Mouse (Mus musculus): ENCODE measurements at regions not wholly inside any gene's neighbourhood (a gene's known extent, or its start where the extent isn't known, plus 50 kb on each side); places are given as distances from the start of the nearest gene placed in this dataset.

GRCm38 (mm10) chr11:31574941-31575340 is 96.7 kb downstream of the Bod1 start:
- TF ChIP-seq CTCF (IDR thresholded peaks at IDR 0.05; ENCODE audit: low read depth, low read length), result no peak
- TF ChIP-seq GATA1 (IDR thresholded peaks at IDR 0.05; ENCODE audit: borderline replicate concordance, low read length), result no peak
- no peak for TF ChIP-seq TAL1 (conservative IDR thresholded peaks at IDR 0.05; ENCODE audit: low read depth, low read length)
- no peak for TF ChIP-seq POLR2AphosphoS5 (IDR thresholded peaks at IDR 0.05; ENCODE audit: insufficient replicate concordance, low read depth, low read length)
- TF ChIP-seq GATA2 (IDR thresholded peaks at IDR 0.05; ENCODE audit: borderline replicate concordance, low read depth, low read length), result no peak

Data from G1E (cell line).